Mouse (Mus musculus): ENCODE measurements around the gene Grip1.

DNA sequence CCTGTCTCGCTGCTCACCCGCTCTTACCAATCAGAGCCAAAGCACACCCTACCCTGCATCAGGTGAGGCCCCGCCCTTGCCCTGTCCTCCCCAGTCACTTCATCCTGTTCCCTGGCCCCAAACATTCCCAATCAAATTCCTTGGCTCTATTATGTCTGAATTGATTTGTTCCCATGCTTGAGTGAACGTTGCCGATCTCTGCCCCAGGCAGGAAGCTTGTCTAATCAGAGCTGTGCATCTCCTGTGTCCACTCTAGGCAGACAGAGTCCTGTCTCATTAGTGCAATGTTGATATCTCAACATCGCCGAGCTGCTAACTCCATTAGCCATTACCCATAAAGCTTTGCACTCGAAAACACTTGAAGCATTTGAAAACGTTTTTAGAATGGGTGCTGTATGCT lies 210.0 kb downstream of the Grip1 start:
- TF ChIP-seq CTCF (IDR thresholded peaks at IDR 0.05) (no peak), EP300 (IDR thresholded peaks at IDR 0.05) (no peak)
